Mouse (Mus musculus) cerebellum, postnatal 25 days (tissue): ENCODE measurements at regions not wholly inside any gene's neighbourhood (a gene's known extent, or its start where the extent isn't known, plus 50 kb on each side); places are given as distances from the start of the nearest gene placed in this dataset.

Experiments
- DNase-seq, 2 experiments: peaks; one replicate each; pipeline ENCODE4 v3.0.0; 2021; ENCODE audit warnings: mixed read lengths in 2 of 2

- DNase-seq: no peak
These were observed 2751.1 kb upstream of the 5930422O12Rik start for GRCm38 (mm10) chr8:30677423-30677822.

DNA sequence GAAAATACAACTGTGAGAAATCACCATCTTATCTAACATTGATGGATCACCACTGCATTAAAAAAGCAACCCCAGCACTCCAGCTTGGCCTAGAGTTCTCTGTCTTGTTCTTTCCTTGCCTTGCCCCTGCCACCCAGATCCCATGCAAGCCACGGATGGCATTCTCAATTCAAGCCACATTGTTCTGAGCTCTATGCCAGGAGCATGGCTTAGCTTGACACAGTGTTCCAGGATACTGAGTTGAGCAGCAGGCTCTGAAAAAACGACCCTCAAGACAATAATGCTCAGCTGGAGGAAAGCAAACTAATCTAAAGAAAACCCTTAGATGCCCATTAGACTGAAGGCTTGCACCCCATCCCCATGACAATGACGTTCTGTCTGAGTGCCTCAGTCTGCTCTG, 2746.3 kb upstream of the 5930422O12Rik start:
- no peak for DNase-seq

DNA sequence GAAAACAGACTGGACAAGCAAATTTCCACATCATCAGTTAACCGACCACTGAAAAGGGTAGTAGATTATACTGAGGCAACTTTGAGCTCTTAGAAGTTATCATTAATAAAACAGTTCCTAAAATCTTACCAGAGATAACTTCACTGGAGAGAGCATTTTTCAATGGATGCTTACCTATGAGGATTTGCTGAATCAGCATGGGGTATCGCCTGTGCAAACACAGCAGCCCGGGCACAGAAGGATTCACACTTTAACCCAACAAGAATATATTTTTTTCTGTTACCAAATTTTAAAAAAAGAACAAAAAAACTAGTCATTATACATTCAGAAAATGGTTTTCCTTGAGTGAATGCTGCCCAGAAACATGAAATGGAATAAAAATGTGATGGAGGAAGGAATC, 2742.0 kb upstream of the 5930422O12Rik start:
- no peak for DNase-seq

- DNase-seq: no peak
These were observed 2734.4 kb upstream of the 5930422O12Rik start for GRCm38 (mm10) chr8:30694126-30694525.

GRCm38 (mm10) chr8:30716643-30717042, 2711.9 kb upstream of the 5930422O12Rik start:
- DNase-seq: no peak

GRCm38 (mm10) chr8:30730366-30730765, 2698.1 kb upstream of the 5930422O12Rik start:
- DNase-seq: no peak

DNA sequence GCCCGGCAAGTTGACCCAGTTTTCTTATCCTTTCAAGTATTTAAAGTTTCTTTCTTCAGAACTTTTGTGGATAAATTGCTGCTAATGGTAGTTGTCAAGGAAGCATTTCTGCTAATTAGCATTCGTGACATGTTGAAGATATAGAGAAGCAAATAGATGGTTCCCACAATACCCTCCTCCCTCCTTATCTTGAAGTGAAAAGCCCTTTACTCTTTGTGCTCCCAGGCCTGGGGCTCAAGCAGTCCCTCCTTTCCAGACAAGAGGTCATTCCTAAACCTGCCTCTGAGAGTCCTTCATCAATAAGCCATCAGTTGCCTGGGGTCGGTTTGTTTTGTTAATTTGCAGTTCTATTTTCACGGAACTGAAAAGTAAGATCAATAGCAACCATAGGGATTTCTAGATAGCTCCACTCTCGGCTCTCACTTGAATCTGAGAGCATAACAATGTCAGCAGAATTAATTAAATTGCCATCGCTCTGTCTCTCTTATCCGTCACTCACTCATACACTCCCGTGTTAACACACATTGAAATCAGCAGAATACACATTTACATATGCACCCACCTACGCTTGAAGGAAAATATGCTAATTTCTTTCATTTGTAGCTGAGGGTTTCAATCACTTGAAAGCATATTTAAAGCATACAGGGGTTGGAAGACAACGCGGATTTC, 2695.8 kb upstream of the 5930422O12Rik start:
- DNase-seq: no peak

DNA sequence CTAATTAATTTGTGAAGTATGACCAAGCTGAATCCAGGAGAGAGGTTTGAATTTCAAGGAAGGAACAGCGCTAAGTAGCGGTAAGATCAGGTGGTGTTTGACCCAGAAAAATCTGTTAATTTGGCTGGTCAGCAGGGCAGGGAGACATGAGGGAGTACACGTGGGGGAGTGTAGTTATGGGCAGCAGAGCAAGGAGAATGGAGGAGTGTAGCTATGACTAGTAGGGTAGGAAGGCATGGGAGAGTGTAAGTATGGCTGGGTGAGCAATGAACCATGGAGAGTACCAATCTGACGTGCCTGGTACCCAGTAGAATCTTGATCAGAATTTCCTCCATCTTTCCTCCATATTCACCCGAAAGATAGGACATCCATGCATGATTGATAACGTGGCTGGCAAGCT, 2695.1 kb upstream of the 5930422O12Rik start:
- no peak for DNase-seq

- no peak for DNase-seq
These were observed 2693.2 kb upstream of the 5930422O12Rik start for GRCm38 (mm10) chr8:30735338-30735737.

GRCm38 (mm10) chr8:30735740-30736139, 2692.8 kb upstream of the 5930422O12Rik start:
- no peak for DNase-seq

GRCm38 (mm10) chr8:30746874-30747273, 2681.6 kb upstream of the 5930422O12Rik start:
- no peak for DNase-seq
